Mouse (Mus musculus) hindbrain, embryonic 14.5 days (tissue): Measurements from ENCODE around the gene Atp1a1. TPM values are rescaled to one million over a fixed set of nuclear protein-coding genes. Genes with fewer than 3 reads are reported as not detected.

Experiments used
- ATAC-seq: fragments of 200-750 bp; cut with Nextera tagmentation; 2 replicates; pipeline ENCODE4 v1.8.0; 2017; ENCODE audit warnings: moderate number of reproducible peaks, mild to moderate bottlenecking, moderate TSS enrichment, moderate library complexity; ENCODE audit not compliant: low FRiP score
- DNase-seq: peaks from one replicate; pipeline ENCODE4 v3.0.0-alpha.2; 2015; ENCODE audit warnings: low spot score
- H3K27ac ChIP-seq: fragments of 300-500 bp; sonication (generic); 2 replicates; pipeline ENCODE4 v1.5.1; 2014; ENCODE audit warnings: mild to moderate bottlenecking, moderate library complexity
- H3K27me3 ChIP-seq: fragments of 300-500 bp; sonication (generic); 2 replicates; pipeline ENCODE4 v1.6.1; 2014; ENCODE audit warnings: mild to moderate bottlenecking, low read length, mixed read lengths; ENCODE audit not compliant: control insufficient read depth, insufficient read depth
- H3K36me3 ChIP-seq: fragments of 300-500 bp; sonication (generic); replicated peaks from 2 replicates; pipeline ENCODE4 v1.6.1; 2014; ENCODE audit not compliant: control insufficient read depth, insufficient read depth
- H3K4me1 ChIP-seq: fragments of 300-500 bp; sonication (generic); replicated peaks from 2 replicates; pipeline ENCODE4 v1.6.1; 2014; ENCODE audit warnings: antibody characterized with exemption, low read length, mixed read lengths; ENCODE audit not compliant: control insufficient read depth, insufficient read depth
- H3K4me2 ChIP-seq: fragments of 300-500 bp; sonication (generic); replicated peaks from 2 replicates; pipeline ENCODE4 v1.6.1; 2014; ENCODE audit warnings: mild to moderate bottlenecking, moderate library complexity
- H3K4me3 ChIP-seq: fragments of 300-500 bp; sonication (generic); replicated peaks from 2 replicates; pipeline ENCODE4 v1.5.1; 2014; ENCODE audit warnings: mild to moderate bottlenecking, low read length
- H3K9ac ChIP-seq: fragments of 300-500 bp; sonication (generic); 2 replicates; pipeline ENCODE4 v1.6.1; 2014
- H3K9me3 ChIP-seq: fragments of 300-500 bp; sonication (generic); 2 replicates; pipeline ENCODE4 v1.6.1; 2016; ENCODE audit warnings: low read length; ENCODE audit not compliant: control insufficient read depth
- WGBS: fragments of 180-500 bp; shearing (Covaris S2); extraction: QIAGEN DNeasy Blood & Tissue Kit; methylation state at CpG from one replicate; pipeline ENCODE4 v1.1.7; 2014; 5-methylcytosine and 5-hydroxymethylcytosine counted together
- polyA plus RNA-seq: library from polyadenylated mRNA; unstranded; fragments of >200 nt; fragmentation: Nextera tagmentation; extraction: Ambion mirVana; gene quantifications from 2 replicates; pipeline ENCODE4 v1.2.1, GENCODE M21; 2014

The Atp1a1 gene
- polyA plus RNA-seq, 1 experiment from 2014 or later, result 105 TPM

- no peak overlapping the region for H3K4me3 ChIP-seq
- DNase-seq, result no peak
- H3K27ac ChIP-seq, result no peak overlapping the region
- H3K9me3 ChIP-seq, result no peaks in the 10 kb centered on the region
- H3K4me1 ChIP-seq, result peaks cover 73% of the 10 kb centered on the region
- WGBS, result 33% methylated on average over 10 of the region's 10 CpGs
- no peak overlapping the region for H3K9ac ChIP-seq
- H3K36me3 ChIP-seq, result peaks cover 25% of the 10 kb centered on the region
- ATAC-seq, result no peak
- no peak overlapping the region for H3K4me2 ChIP-seq
- no peaks in the 10 kb centered on the region for H3K27me3 ChIP-seq
These were observed 7.0 kb downstream of the Atp1a1 start for GRCm38 (mm10) chr3:101597317-101598096.

DNA sequence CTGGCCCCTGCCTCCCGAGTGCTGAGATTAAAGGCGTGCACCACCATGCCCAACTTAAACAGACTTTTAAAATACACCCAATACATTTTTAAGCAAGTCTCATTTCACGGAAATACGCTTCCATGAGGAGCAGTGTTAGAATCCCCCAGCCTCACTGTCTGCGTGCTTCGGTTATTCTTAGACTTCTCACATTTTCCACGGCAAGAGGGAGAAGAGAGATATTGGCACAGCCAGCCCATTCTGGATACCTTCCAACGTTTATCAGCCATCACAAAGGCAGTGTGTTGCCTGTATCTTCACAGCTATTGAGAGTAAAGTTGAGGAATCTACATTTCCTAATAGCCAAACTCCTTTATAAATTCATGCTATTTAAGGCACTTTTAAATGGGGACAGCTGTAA is 7.8 kb downstream of the Atp1a1 start:
- DNase-seq (peak; percentile 65), ATAC-seq (no peak)
- peaks cover 64% of the 10 kb centered on the region for H3K4me1 ChIP-seq
- H3K27me3 ChIP-seq, result no peaks in the 10 kb centered on the region
- 48% methylated on average over 8 of the region's 8 CpGs for WGBS
- peaks cover 33% of the 10 kb centered on the region for H3K36me3 ChIP-seq
- no peak overlapping the region for H3K27ac ChIP-seq
- no peak overlapping the region for H3K9ac ChIP-seq
- no peaks in the 10 kb centered on the region for H3K9me3 ChIP-seq
- H3K4me2 ChIP-seq, result no peak overlapping the region; the same call in 1 of the 2 replicates
- no peak overlapping the region for H3K4me3 ChIP-seq

- ATAC-seq (no peak), DNase-seq (no peak)
- Histone ChIP-seq H3K27me3 (no peaks in the 10 kb centered on the region), H3K9ac (no peak overlapping the region), H3K9me3 (no peaks in the 10 kb centered on the region), H3K4me3 (no peak overlapping the region), H3K4me2 (no peak overlapping the region), H3K4me1 (peaks cover 58% of the 10 kb centered on the region), H3K27ac (no peak overlapping the region), H3K36me3 (peaks cover 39% of the 10 kb centered on the region)
- 74% methylated on average over 14 of the region's 14 CpGs for WGBS
These were observed 8.4 kb downstream of the Atp1a1 start for GRCm38 (mm10) chr3:101595866-101596630.

GRCm38 (mm10) chr3:101594982-101595381 is 9.5 kb downstream of the Atp1a1 start:
- no peak for ATAC-seq
- Histone ChIP-seq H3K4me2 (no peak overlapping the region), H3K4me1 (peaks cover 47% of the 10 kb centered on the region), H3K9ac (no peak overlapping the region), H3K36me3 (peaks cover 50% of the 10 kb centered on the region), H3K27ac (no peak overlapping the region), H3K27me3 (no peaks in the 10 kb centered on the region), H3K9me3 (no peaks in the 10 kb centered on the region), H3K4me3 (no peak overlapping the region)
- 80% methylated on average over 5 of the region's 5 CpGs for WGBS
- no peak for DNase-seq

GRCm38 (mm10) chr3:101593266-101593651 is 11.2 kb downstream of the Atp1a1 start:
- Histone ChIP-seq H3K4me1 (peaks cover 30% of the 10 kb centered on the region), H3K9ac (no peak overlapping the region), H3K36me3 (peaks cover 67% of the 10 kb centered on the region), H3K27ac (peak overlapping the region; percentile 18; the same call in 1 of the 2 replicates), H3K27me3 (no peaks in the 10 kb centered on the region), H3K4me3 (no peak overlapping the region), H3K4me2 (no peak overlapping the region), H3K9me3 (no peaks in the 10 kb centered on the region)
- DNase-seq (no peak), ATAC-seq (no peak)
- WGBS, result 49% methylated on average over 7 of the region's 7 CpGs

DNA sequence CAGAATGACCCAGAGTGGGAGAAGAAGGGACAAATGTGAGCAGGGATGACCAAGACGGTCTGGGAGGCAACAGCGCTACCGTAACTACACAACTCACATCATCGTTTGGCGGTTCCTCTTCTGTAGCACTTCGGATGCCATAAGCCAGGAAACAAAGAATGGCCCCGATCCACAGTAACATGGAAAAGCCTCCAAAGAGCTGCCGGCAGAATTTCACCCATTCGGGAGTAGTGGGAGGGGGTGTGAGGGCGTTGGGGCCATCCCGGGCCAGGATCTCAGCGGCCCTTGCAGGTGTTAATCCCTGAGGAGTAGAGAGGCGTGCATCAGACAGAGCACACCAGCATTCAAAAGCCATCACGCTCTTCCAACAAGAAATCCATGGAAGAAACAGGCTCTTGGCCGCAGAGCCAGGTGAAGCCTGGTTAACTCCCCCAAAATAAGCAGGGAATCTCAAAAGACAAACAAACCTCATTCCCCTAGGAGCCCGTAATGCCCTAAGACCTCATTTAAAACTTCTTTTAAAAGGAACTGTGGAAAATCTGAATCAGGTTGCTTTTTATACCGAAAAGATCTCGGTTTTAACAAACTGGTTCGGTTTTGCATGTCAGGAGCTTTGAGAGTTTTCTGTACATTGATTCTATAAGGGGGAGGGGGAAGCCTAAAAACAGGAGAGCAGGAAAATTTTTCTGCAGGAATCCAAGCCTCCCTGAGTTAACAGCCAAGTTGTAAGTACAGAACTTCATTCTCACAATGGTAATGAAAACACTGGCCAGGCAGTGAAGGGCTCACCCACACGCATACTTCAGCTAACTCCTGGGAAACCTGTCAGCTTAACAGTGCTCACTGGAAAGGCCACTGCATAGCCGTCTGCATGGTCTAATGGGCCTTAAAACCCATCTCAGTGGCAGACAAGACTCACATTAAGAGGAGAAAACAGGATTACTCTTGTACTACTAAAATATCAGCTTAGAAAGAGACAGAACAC is 11.9 kb downstream of the Atp1a1 start:
- ATAC-seq (no peak), DNase-seq (no peak)
- H3K36me3 ChIP-seq, result peaks cover 74% of the 10 kb centered on the region
- no peaks in the 10 kb centered on the region for H3K27me3 ChIP-seq
- 72% methylated on average over 21 of the region's 21 CpGs for WGBS
- no peak overlapping the region for H3K4me2 ChIP-seq
- peak overlapping the region; percentile 40; the same call in 1 of the 2 replicates for H3K27ac ChIP-seq
- H3K9ac ChIP-seq, result no peak overlapping the region
- no peaks in the 10 kb centered on the region for H3K9me3 ChIP-seq
- H3K4me3 ChIP-seq, result no peak overlapping the region
- H3K4me1 ChIP-seq, result peaks cover 23% of the 10 kb centered on the region

DNA sequence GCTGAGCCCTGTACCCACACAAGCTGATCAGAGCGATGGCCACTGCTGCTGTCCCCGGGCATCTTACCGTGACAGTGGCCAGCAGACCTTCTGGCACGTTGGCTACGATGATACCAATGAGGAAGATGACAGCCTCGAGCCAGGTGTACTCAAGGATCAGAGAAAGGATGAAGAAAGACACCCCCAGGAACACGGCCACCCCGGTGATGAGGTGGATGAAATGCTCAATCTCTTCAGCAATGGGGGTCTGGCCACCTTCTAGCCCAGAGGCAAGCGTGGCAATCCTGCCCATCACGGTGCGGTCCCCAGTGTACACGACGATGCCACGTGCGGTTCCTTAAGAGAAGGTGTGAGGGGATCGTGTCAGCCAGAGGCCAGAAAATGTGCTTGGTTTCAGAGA is 14.1 kb downstream of the Atp1a1 start:
- H3K4me2 ChIP-seq, result no peak overlapping the region
- H3K9me3 ChIP-seq, result no peaks in the 10 kb centered on the region
- peaks cover 95% of the 10 kb centered on the region for H3K36me3 ChIP-seq
- peaks cover 5% of the 10 kb centered on the region; the same call in 1 of the 2 replicates for H3K4me1 ChIP-seq
- H3K27ac ChIP-seq, result no peak overlapping the region
- no peak overlapping the region for H3K9ac ChIP-seq
- 96% methylated on average over 16 of the region's 16 CpGs for WGBS
- H3K27me3 ChIP-seq, result no peaks in the 10 kb centered on the region
- no peak for ATAC-seq
- DNase-seq, result no peak
- no peak overlapping the region for H3K4me3 ChIP-seq

DNA sequence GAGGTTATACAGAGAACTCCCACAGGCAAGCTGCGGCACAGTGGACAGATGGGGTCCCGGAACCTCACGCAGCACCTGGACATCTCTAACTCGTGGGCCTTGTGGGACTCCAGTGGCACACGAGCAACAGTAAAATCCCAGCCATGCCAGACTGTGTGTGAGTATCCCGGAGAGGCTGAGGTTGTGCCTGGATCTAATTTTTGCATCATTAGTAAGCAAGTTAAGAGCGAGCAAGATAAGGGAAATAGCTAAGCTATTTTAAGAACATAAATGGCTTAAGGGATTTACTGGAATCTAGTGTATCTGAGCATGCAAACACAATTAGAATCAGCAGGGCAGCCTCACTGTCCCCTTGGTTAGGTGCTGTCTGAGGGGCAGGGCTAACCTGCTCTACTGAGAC is 16.2 kb downstream of the Atp1a1 start:
- no peak for DNase-seq
- Histone ChIP-seq H3K4me1 (peaks cover 3% of the 10 kb centered on the region; the same call in 1 of the 2 replicates), H3K36me3 (peaks cover 99% of the 10 kb centered on the region), H3K4me3 (no peak overlapping the region), H3K9ac (no peak overlapping the region), H3K27ac (no peak overlapping the region), H3K4me2 (no peak overlapping the region), H3K27me3 (no peaks in the 10 kb centered on the region), H3K9me3 (no peaks in the 10 kb centered on the region)
- no peak for ATAC-seq
- 92% methylated on average over 7 of the region's 7 CpGs for WGBS
